Mouse (Mus musculus) cerebral cortex, adult 2 months (tissue): Measurements from ENCODE around the gene Spem1.

Source experiments
- WGBS: fragments of 180-500 bp; shearing (Covaris S2); methylation state at CpG from one replicate; pipeline ENCODE4 v1.1.7; 2018; 5-methylcytosine and 5-hydroxymethylcytosine counted together

The Spem1 gene

DNA sequence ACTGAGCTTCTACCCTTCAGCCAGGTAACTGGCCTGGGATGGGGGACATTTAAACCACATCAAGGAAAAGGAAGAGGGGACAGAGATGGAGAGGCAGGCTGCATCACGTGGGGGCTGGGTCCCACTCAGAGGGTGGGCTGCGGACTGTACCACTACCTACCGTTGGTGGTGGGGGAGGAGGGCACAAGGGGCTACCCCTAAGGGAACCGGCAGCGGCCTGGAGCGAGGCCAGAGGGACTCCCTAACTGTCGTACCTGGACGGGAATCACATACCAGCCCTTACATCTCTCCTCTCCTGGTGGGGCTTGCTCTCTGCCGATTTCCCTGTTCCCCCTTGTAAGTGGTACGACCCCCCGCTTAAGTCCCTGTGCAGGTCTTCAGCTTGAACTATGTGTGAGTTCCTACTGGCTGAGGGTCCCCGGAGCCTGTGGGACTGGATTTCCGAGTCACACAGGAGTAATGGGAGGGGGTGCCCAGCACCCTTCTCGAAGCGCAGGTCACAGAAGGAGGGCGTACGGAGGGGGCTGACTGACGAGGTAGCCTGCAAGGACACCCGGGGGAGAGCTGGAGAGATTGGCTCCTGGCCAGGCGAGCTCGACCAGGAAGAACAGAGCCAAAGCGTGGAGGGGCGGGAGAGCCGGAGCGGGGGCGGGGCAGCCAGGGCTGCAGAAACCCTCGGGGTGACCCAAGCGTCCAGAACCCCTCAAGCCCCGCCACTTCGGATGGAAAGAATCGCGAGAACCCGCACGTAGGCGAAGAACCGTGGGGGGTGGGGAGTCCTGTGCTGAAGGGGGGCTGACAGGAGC lies 21.4 kb downstream of the Spem1 start:
- WGBS = 2% methylated on average over 36 of the region's 36 CpGs

GRCm38 (mm10) chr11:69800138-69800391 lies 21.9 kb downstream of the Spem1 start:
- WGBS = 6% methylated on average over 11 of the region's 11 CpGs

DNA sequence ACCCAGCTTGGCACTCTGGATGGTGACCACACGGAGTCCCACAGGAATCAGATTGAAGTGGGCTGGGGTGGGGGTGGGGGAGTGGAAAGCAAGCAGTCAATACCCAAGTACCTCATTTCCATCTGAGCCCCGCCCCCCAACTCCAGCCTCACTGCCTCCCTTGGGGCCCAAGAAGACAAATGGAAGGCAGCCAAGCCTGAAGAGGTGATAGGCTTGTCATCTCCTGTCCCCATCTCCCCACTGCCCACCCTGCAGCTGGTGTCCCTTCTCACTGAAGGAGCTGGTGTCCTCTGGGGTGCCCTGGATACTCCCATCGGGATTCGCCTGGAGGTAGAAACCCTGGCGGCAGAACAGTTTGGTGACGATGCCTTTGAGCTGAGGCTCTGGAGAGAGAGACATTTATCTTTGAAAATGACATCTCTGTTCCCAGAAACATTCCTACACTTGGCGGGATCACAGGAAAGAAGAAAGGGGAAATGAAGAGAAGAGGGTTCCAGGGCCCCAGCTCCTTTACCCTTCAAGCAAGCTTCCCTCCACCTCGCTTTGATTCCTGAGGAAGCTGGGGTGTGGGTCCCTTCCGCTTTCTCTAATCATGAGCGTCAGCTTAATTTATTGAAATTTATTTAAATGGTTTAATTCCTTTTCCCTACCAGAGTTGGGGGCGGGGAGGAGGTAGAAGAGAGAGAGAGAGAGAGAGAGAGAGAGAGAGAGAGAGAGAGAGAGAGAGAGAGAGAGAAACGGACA lies 22.4 kb downstream of the Spem1 start:
- WGBS = 38% methylated on average over 12 of the region's 12 CpGs

- WGBS = 87% methylated on average over 7 of the region's 7 CpGs
These were observed 24.1 kb downstream of the Spem1 start for GRCm38 (mm10) chr11:69797924-69798323.

DNA sequence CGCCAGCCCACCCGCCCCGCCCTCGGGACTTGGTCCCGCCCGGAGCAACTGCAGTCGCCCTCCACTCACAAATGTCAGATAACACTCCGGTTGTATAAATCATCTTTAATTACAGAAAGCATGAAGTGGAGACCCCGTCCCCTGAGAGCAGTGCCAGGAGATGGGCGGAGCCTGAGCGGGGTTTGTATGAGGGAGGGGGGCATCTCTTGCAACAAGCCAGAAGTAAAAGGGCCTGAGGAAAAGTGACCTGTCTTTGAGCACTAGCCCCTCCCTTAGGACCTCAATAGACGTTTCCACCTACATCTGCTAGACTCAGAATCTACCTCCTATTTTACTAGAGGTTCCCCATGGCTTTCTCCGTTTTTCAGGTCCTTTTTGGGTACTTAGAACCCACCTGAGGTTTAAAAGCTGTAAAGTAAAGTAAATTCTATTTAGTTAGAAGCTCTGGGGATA lies 26.0 kb downstream of the Spem1 start:
- WGBS = 11% methylated on average over 13 of the region's 13 CpGs

- 2% methylated on average over 52 of the region's 52 CpGs for WGBS
These were observed 26.6 kb downstream of the Spem1 start, which contains the start of gene Chrnb1 for GRCm38 (mm10) chr11:69795168-69795982. Chrnb1 (minus strand) TSS chr11:69795943.

GRCm38 (mm10) chr11:69793429-69793828 lies 28.6 kb downstream of the Spem1 start:
- 77% methylated on average over 5 of the region's 5 CpGs for whole genome bisulfite sequencing

DNA sequence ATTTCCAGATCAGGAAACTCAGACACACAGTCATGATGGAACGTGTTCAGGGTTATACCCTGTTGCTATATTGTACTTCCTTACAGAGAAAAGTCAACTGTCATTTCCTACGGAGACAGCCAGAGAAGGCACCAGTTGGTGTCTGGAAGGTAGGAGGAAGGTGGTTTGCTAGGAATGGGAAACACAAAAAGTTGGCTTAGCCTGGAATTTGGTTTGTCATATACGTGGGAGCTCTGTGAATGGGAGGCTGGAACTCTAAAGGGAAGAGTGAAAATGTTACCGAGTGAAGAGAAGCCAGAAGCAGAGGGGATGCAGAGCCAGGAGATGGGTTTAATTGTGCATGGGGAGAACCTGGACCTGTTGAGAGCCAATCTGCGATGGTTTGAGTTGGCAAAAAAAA lies 30.6 kb downstream of the Spem1 start:
- 36% methylated on average over 5 of the region's 5 CpGs for WGBS

- 82% methylated on average over 5 of the region's 5 CpGs for WGBS
These were observed 32.5 kb downstream of the Spem1 start for GRCm38 (mm10) chr11:69789431-69789830.

DNA sequence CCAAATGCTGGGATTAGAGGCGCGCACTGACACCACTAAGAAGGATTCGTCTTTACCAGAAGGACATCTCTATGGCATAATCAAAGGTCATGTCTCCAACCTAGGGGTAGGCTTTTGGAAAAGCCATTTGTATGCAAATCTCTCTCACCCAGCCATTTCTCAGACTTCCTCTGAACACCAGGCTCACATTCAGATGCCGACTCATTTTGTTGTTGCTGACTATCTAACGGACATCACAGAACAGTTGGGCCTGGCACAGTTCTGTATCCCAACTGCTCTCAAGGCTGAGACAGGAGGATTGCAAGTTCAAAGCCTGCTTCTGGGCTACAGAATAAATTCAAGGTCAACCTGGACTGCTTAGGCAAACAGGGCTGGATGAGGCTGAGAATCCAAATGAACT lies 34.7 kb downstream of the Spem1 start:
- WGBS = 86% methylated on average over 5 of the region's 5 CpGs

DNA sequence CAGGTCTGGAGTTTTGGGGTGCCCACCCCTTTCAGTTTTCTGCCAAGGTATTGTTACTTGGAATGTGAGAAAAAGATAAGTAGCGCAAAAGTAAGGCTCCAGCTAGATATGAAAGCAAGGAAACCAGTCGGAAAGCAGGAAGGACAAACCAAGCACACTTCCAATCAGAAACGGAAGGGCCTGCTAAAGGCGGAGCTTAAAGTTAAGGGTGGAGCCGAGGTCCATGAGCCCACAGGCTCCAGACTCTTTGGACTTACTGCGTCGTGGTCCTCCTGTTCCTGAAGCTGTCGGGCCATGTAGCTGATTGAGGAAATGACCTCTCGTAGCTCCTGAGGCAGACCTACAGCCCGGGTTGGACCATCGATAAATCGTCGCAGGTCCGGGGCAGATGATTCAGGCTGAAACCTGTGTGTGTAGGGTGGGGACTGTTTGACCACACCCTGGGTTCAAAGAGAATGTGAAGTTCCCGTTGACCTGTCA lies 37.1 kb downstream of the Spem1 start:
- WGBS = 43% methylated on average over 15 of the region's 15 CpGs

DNA sequence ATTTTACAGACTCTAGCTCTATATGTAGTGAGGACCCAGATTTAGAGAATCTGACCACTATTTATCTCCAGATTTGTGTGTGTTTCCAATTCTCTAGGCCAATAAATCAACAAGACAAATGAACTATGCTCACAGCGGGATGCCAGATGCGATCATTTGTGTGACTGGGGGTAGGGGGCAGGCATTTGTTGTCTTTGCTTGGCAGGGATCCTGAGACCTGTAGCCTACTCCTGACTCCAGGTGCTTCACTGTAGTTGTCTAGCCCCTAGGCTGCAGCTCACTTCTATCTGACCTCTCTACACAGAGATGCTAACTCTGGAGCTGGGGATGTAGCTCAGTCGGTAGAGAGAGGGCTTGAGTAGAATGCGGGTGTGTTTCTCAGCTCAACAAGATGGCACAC lies 40.2 kb downstream of the Spem1 start:
- 39% methylated on average over 4 of the region's 4 CpGs for WGBS

GRCm38 (mm10) chr11:69778985-69779384 lies 43.0 kb downstream of the Spem1 start:
- 58% methylated on average over 7 of the region's 7 CpGs for WGBS

- WGBS = 66% methylated on average over 23 of the region's 23 CpGs
These were observed 43.6 kb downstream of the Spem1 start for GRCm38 (mm10) chr11:69778258-69778982.

DNA sequence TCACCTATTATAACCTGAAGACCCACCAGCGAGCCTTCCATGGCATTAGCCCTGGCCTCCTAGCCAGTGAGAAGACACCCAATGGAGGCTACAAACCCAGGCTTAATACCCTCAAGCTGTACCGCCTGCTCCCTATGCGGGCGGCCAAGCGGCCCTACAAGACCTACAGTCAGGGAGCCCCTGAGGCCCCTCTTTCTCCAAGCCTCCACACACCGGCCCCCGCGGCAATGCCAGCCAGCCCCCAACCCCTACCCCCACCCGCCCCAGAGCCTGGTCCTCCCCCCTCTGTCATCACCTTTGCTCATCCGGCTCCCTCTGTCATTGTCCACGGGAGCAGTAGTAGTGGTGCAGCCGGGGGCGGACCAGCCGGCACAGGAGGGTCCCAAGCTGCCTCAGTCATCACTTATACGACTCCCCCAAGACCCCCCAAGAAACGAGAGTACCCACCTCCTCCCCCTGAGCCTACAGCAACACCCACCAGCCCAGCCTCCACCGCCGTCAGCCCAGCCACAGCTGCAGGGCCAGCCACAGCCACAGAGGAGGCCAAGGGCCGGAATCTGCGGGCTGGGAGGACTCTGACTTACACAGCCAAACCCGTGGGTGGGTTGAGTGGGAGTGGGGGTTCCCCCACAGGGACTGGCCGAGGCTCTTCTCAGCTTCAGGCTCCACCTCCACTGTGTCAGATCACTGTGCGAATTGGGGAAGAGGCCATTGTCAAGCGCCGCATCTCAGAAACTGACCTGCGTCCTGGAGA lies 44.3 kb downstream of the Spem1 start:
- 71% methylated on average over 26 of the region's 26 CpGs for WGBS

DNA sequence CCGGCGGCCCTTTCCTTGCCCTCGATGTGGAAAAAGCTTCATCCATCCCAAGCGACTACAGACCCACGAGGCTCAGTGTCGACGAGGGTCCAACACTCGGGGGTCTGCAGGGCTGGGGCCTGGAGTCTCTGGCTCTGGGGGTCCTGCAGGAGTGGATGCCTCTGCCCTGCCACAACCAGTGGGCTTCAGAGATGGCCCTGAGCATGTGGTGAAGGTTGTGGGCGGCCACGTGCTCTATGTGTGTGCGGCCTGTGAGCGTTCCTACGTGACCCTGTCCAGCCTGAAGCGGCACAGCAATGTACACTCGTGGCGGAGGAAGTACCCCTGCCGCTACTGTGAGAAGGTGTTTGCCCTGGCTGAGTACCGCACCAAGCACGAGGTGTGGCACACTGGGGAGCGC lies 45.5 kb downstream of the Spem1 start:
- 83% methylated on average over 20 of the region's 20 CpGs for WGBS

- 75% methylated on average over 10 of the region's 10 CpGs for WGBS
These were observed 46.3 kb downstream of the Spem1 start for GRCm38 (mm10) chr11:69775716-69776115.

- 58% methylated on average over 5 of the region's 5 CpGs for WGBS
These were observed 47.0 kb downstream of the Spem1 start for GRCm38 (mm10) chr11:69774961-69775360.
